Mouse (Mus musculus): Measurements from ENCODE around the gene Elf1. TPM values are rescaled to one million over a fixed set of nuclear protein-coding genes. Genes with fewer than 3 reads are reported as not detected.

Elf1 gene
- total and polyA plus RNA-seq, 2 experiments: 6.4 to 13.8 TPM

GRCm38 (mm10) chr14:79517185-79517740 is 36.3 kb downstream of the Elf1 start:
- H3K36me3 ChIP-seq (ENCODE audit: control insufficient read depth, insufficient read depth, low read length): no peaks in the 10 kb centered on the region

GRCm38 (mm10) chr14:79518123-79518522 is 37.1 kb downstream of the Elf1 start:
- DNase-seq (ENCODE audit: extremely low read depth, low read depth, low spot score): no peak
- H3K9ac ChIP-seq (ENCODE audit: low read depth, low read length): no peak overlapping the region
- H3K27me3 ChIP-seq (ENCODE audit: control insufficient read depth, insufficient read depth, low read length): no peaks in the 10 kb centered on the region
- H3K27ac ChIP-seq (replicated peaks; ENCODE audit: insufficient read depth, low read depth, low read length): no peak overlapping the region
- H3K79me2 ChIP-seq (ENCODE audit: control insufficient read depth, insufficient read depth, low read length): peaks cover 34% of the 10 kb centered on the region
- no peak for TF ChIP-seq CTCF (IDR thresholded peaks at IDR 0.05; ENCODE audit: low read depth, low read length)
- no peak for TF ChIP-seq POLR2A (IDR thresholded peaks at IDR 0.05; ENCODE audit: extremely low read depth, insufficient read depth, low read length)
- peaks cover 20% of the 10 kb centered on the region for H3K4me1 ChIP-seq (ENCODE audit: control insufficient read depth, insufficient read depth, low read length)
- H3K4me3 ChIP-seq (ENCODE audit: insufficient read depth, low read depth, low read length): no peak overlapping the region
- WGBS: 82% methylated on average over 2 of the region's 2 CpGs
- no peaks in the 10 kb centered on the region for H3K36me3 ChIP-seq (ENCODE audit: control insufficient read depth, insufficient read depth, low read length)

More at GRCm38 (mm10) chr14:79517185-79517740, 36.3 kb downstream of the Elf1 start:
- Histone ChIP-seq H3K4me3 (ENCODE audit: insufficient read depth, low read depth, low read length) (no peak overlapping the region), H3K79me2 (ENCODE audit: control insufficient read depth, insufficient read depth, low read length) (peaks cover 42% of the 10 kb centered on the region), H3K4me1 (ENCODE audit: control insufficient read depth, insufficient read depth, low read length) (peaks cover 20% of the 10 kb centered on the region), H3K9ac (ENCODE audit: low read depth, low read length) (no peak overlapping the region), H3K27ac (replicated peaks; ENCODE audit: insufficient read depth, low read depth, low read length) (peak overlapping the region; percentile 40; the same call in 1 of the 2 replicates), H3K27me3 (ENCODE audit: control insufficient read depth, insufficient read depth, low read length) (no peaks in the 10 kb centered on the region)
- DNase-seq (ENCODE audit: extremely low read depth, low read depth, low spot score): peak; percentile 49
- 50% methylated on average over 8 of the region's 8 CpGs for WGBS
- TF ChIP-seq POLR2A (IDR thresholded peaks at IDR 0.05; ENCODE audit: extremely low read depth, insufficient read depth, low read length) (no peak), CTCF (IDR thresholded peaks at IDR 0.05; ENCODE audit: low read depth, low read length) (no peak)

GRCm38 (mm10) chr14:79518761-79519662 is 38.0 kb downstream of the Elf1 start:
- Histone ChIP-seq H3K27me3 (ENCODE audit: control insufficient read depth, insufficient read depth, low read length) (no peaks in the 10 kb centered on the region), H3K79me2 (ENCODE audit: control insufficient read depth, insufficient read depth, low read length) (peaks cover 33% of the 10 kb centered on the region), H3K9ac (ENCODE audit: low read depth, low read length) (no peak overlapping the region), H3K4me3 (ENCODE audit: insufficient read depth, low read depth, low read length) (no peak overlapping the region), H3K4me1 (ENCODE audit: control insufficient read depth, insufficient read depth, low read length) (peaks cover 17% of the 10 kb centered on the region), H3K27ac (replicated peaks; ENCODE audit: insufficient read depth, low read depth, low read length) (peak overlapping the region; percentile 50; the same call in 1 of the 2 replicates), H3K36me3 (ENCODE audit: control insufficient read depth, insufficient read depth, low read length) (no peaks in the 10 kb centered on the region; the same call in 1 of the 2 replicates)
- no peak for TF ChIP-seq CTCF (IDR thresholded peaks at IDR 0.05; ENCODE audit: low read depth, low read length)
- no peak for DNase-seq (ENCODE audit: extremely low read depth, low read depth, low spot score)
- 59% methylated on average over 19 of the region's 19 CpGs for WGBS

GRCm38 (mm10) chr14:79519663-79519975 is 38.6 kb downstream of the Elf1 start:
- Histone ChIP-seq H3K79me2 (ENCODE audit: control insufficient read depth, insufficient read depth, low read length) (peaks cover 37% of the 10 kb centered on the region), H3K4me3 (ENCODE audit: insufficient read depth, low read depth, low read length) (no peak overlapping the region), H3K27me3 (ENCODE audit: control insufficient read depth, insufficient read depth, low read length) (no peaks in the 10 kb centered on the region), H3K9ac (ENCODE audit: low read depth, low read length) (no peak overlapping the region), H3K4me1 (ENCODE audit: control insufficient read depth, insufficient read depth, low read length) (peaks cover 15% of the 10 kb centered on the region), H3K36me3 (ENCODE audit: control insufficient read depth, insufficient read depth, low read length) (no peaks in the 10 kb centered on the region; the same call in 1 of the 2 replicates), H3K27ac (replicated peaks; ENCODE audit: insufficient read depth, low read depth, low read length) (no peak overlapping the region; the same call in 1 of the 2 replicates)
- TF ChIP-seq CTCF (IDR thresholded peaks at IDR 0.05; ENCODE audit: low read depth, low read length) (no peak), POLR2A (IDR thresholded peaks at IDR 0.05; ENCODE audit: extremely low read depth, insufficient read depth, low read length) (no peak)
- DNase-seq (ENCODE audit: extremely low read depth, low read depth, low spot score): no peak
- 71% methylated on average over 1 of the region's 1 CpGs for WGBS

GRCm38 (mm10) chr14:79520612-79521011 is 39.6 kb downstream of the Elf1 start:
- no peak for DNase-seq (ENCODE audit: extremely low read depth, low read depth, low spot score)
- Histone ChIP-seq H3K4me1 (ENCODE audit: control insufficient read depth, insufficient read depth, low read length) (peaks cover 15% of the 10 kb centered on the region), H3K4me3 (ENCODE audit: insufficient read depth, low read depth, low read length) (no peak overlapping the region), H3K9ac (ENCODE audit: low read depth, low read length) (no peak overlapping the region), H3K36me3 (ENCODE audit: control insufficient read depth, insufficient read depth, low read length) (no peaks in the 10 kb centered on the region; the same call in 1 of the 2 replicates), H3K27ac (replicated peaks; ENCODE audit: insufficient read depth, low read depth, low read length) (no peak overlapping the region), H3K79me2 (ENCODE audit: control insufficient read depth, insufficient read depth, low read length) (peaks cover 41% of the 10 kb centered on the region), H3K27me3 (ENCODE audit: control insufficient read depth, insufficient read depth, low read length) (no peaks in the 10 kb centered on the region)
- TF ChIP-seq POLR2A (IDR thresholded peaks at IDR 0.05; ENCODE audit: extremely low read depth, insufficient read depth, low read length): no peak
- no peak for TF ChIP-seq CTCF (IDR thresholded peaks at IDR 0.05; ENCODE audit: low read depth, low read length)

- 23% methylated on average over 1 of the region's 1 CpGs for WGBS
- Histone ChIP-seq H3K79me2 (ENCODE audit: control insufficient read depth, insufficient read depth, low read length) (peaks cover 42% of the 10 kb centered on the region), H3K4me1 (ENCODE audit: control insufficient read depth, insufficient read depth, low read length) (peaks cover 15% of the 10 kb centered on the region), H3K9ac (ENCODE audit: low read depth, low read length) (no peak overlapping the region), H3K27me3 (ENCODE audit: control insufficient read depth, insufficient read depth, low read length) (no peaks in the 10 kb centered on the region), H3K4me3 (ENCODE audit: insufficient read depth, low read depth, low read length) (no peak overlapping the region), H3K27ac (replicated peaks; ENCODE audit: insufficient read depth, low read depth, low read length) (peak overlapping the region; percentile 70), H3K36me3 (ENCODE audit: control insufficient read depth, insufficient read depth, low read length) (no peaks in the 10 kb centered on the region; the same call in 1 of the 2 replicates)
- TF ChIP-seq POLR2A (IDR thresholded peaks at IDR 0.05; ENCODE audit: extremely low read depth, insufficient read depth, low read length): no peak
- no peak for TF ChIP-seq CTCF (IDR thresholded peaks at IDR 0.05; ENCODE audit: low read depth, low read length)
- peak; percentile 42 for DNase-seq (ENCODE audit: extremely low read depth, low read depth, low spot score)
These were observed 40.1 kb downstream of the Elf1 start for GRCm38 (mm10) chr14:79521056-79521455.
